Mouse (Mus musculus): ENCODE measurements at regions not wholly inside any gene's neighbourhood (a gene's known extent, or its start where the extent isn't known, plus 50 kb on each side); places are given as distances from the start of the nearest gene placed in this dataset.

- intact Hi-C loops (cut with DNase I): no loop called here
- DNase-seq: peak in 1 of 2 experiments; percentile 27
These were observed 179.1 kb upstream of the Arhgef26 start for GRCm38 (mm10) chr3:62159031-62159430.

GRCm38 (mm10) chr3:62170647-62171046 lies 167.5 kb upstream of the Arhgef26 start:
- intact Hi-C loops (cut with DNase I): no loop called here
- DNase-seq: no peak

- no peak for DNase-seq
- intact Hi-C loops (cut with DNase I): no loop called here
These were observed 150.2 kb upstream of the Arhgef26 start for GRCm38 (mm10) chr3:62187807-62188509.

GRCm38 (mm10) chr3:62192466-62192865 lies 145.7 kb upstream of the Arhgef26 start:
- no peak for DNase-seq
- intact Hi-C loops (cut with DNase I): no loop called here

GRCm38 (mm10) chr3:62194421-62194820 lies 143.7 kb upstream of the Arhgef26 start:
- no peak for DNase-seq
- intact Hi-C loops (cut with DNase I): no loop called here

GRCm38 (mm10) chr3:62196679-62197078 lies 141.5 kb upstream of the Arhgef26 start:
- intact Hi-C loops (cut with DNase I): no loop called here
- no peak for DNase-seq

GRCm38 (mm10) chr3:62215806-62216205 lies 122.3 kb upstream of the Arhgef26 start:
- intact Hi-C loops (cut with DNase I): loop anchor here (5.0 kb wide), 1 partner anchor 241 kb away; no protein-coding TSS in a partner anchor
- DNase-seq: peak in 1 of 2 experiments; percentile 11

GRCm38 (mm10) chr3:62217335-62217734 lies 120.8 kb upstream of the Arhgef26 start:
- intact Hi-C loops (cut with DNase I): loop anchor here (5.0 kb wide), 1 partner anchor 240 kb away; no protein-coding TSS in a partner anchor

GRCm38 (mm10) chr3:62227697-62228096 lies 110.4 kb upstream of the Arhgef26 start:
- no peak for DNase-seq
- intact Hi-C loops (cut with DNase I): no loop called here

More at GRCm38 (mm10) chr3:62217335-62217734, 120.8 kb upstream of the Arhgef26 start:
- no peak for DNase-seq

- no peak for DNase-seq
- intact Hi-C loops (cut with DNase I): no loop called here
These were observed 110.0 kb upstream of the Arhgef26 start for GRCm38 (mm10) chr3:62228156-62228555.

- no peak for DNase-seq
- intact Hi-C loops (cut with DNase I): no loop called here
These were observed 97.1 kb upstream of the Arhgef26 start for GRCm38 (mm10) chr3:62241031-62241430.

GRCm38 (mm10) chr3:62271703-62272102 lies 66.4 kb upstream of the Arhgef26 start:
- intact Hi-C loops (cut with DNase I): no loop called here
- no peak for DNase-seq

GRCm38 (mm10) chr3:62278279-62278678 lies 59.9 kb upstream of the Arhgef26 start:
- intact Hi-C loops (cut with DNase I): no loop called here
- no peak for DNase-seq

- intact Hi-C loops (cut with DNase I): no loop called here
- DNase-seq: no peak
These were observed 57.2 kb upstream of the Arhgef26 start for GRCm38 (mm10) chr3:62280960-62281359.
